Mouse (Mus musculus): Measurements from ENCODE around the gene Myocos.

Gene Myocos

DNA sequence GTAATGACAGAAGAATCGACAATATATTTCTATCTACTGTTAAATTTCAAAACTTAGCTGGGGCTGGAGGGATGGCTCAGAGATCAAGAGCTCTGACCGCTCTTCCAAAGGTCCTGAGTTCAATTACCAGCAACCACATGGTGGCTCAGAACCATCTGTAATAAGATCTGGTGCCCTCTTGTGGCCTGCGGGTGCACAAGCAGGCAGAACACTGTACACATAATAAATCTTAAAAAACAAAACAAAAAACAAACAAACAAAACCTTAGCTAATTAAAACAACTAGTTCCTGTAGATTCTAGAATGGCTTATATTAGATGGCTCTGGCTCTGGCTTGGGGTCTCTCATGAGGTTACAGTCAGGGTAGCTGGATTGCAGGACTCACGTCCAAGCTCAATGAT lies 37.5 kb downstream of the Myocos start:
- no peak for DNase-seq (ENCODE audit: extremely low read depth, insufficient read length, low spot score)

DNA sequence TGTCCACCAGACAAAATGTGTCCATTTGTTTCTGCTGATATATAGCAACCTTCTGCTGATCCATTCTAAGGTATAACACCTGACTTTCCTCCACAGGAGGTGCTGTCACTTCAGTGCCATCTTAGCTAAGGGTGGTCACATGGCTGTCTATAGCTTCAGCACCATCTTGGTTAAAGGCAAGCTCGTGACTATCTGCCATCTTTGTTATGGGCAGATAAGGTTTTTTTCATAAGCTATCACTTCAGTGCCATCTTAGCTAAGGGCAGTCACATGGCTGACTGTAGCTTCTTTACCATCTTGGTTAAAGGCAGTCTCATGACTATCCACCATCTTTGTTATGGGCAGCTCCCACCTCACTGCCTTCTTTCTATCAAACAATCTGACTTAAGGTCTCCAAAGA lies 42.5 kb downstream of the Myocos start:
- DNase-seq (ENCODE audit: extremely low read depth, insufficient read length, low spot score), result no peak

DNA sequence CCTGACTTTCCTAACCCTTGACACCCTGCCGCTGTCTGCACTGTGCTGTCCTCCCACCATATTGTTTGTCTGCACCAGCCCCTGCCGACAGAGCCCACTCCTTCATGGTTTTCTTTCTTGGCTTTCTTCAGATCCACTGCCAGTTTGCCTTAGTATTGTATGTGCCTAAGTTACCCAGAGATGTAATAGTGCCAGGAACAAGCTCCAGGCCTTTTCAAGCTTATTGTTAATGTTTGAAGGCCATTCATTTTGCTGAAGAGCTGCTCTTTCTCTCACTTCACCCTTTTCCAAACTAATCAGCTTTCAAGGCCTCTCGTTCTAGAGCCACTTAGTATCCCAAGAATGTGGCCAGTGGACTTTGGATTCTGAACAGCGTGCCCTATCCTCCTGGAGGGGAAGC lies 46.8 kb downstream of the Myocos start:
- DNase-seq (ENCODE audit: extremely low read depth, insufficient read length, low spot score), result no peak

DNA sequence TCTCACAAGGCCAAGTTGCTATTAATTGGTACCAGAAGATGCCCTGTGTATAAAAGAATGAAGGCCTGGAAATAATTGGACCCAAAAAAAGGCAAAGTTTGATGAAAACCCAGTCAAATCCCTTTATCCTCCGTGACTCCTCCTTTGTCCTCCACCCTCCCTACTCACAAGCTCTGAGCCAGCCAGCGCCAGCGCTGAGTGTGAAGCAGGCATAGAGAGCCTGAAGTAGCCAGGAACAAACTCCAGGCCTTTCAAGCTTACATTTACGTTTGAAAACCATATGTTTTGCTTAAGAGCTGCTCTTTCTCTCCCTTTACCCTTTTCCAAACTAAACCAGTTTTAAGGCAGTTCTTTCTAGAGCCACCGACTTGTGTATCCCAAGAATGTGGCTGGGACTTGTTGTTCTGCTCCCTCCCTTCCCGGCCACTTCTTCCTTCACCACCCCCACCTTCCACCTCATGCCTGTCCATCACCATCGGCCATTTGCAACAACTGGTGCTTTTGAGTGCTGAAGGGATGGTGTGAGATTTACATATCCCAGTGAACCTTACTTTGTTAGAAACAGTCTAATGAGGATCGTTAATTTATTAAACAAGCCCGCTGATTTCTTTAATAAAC lies 48.3 kb downstream of the Myocos start:
- no peak for DNase-seq (ENCODE audit: extremely low read depth, insufficient read length, low spot score)

DNA sequence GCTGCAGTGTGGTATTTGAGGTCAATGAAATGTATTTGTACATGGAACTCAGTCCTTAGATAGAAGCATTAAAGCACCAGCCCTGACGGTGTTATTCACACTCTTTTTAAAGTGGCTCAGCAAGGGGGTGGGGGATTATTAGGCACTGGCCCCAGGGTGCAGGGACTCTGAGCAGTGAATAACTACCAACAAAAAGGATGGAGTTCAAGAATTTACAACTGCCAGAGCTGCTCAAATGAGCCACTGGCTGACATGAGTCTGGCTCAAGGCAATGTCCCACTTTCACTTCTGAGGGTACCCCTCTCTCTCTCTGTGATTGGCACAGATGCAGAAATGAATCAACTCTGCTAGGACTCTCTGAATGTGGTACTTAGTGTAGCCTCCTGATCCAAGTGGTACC lies 49.9 kb downstream of the Myocos start:
- DNase-seq (ENCODE audit: extremely low read depth, insufficient read length, low spot score), result no peak

DNA sequence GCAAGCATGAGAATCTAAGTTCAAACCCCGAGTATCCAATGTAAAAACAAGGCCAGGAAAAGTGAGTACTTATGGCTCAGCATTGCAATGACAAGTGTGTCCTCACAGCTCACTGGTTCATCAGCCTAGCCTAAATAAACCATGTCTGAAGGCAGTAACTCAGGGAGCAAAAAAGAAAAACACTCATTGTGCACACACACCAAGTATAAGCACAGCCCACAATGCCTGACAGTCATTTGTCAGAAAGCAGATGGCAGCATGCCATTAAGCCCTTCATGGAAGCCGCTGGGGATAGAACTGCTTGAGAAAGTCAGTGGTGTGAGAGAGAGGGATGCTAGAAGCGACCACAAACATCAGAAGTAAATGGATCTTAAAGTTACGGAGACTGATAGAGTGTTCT lies 56.7 kb downstream of the Myocos start:
- DNase-seq (ENCODE audit: extremely low read depth, insufficient read length, low spot score), result no peak

DNA sequence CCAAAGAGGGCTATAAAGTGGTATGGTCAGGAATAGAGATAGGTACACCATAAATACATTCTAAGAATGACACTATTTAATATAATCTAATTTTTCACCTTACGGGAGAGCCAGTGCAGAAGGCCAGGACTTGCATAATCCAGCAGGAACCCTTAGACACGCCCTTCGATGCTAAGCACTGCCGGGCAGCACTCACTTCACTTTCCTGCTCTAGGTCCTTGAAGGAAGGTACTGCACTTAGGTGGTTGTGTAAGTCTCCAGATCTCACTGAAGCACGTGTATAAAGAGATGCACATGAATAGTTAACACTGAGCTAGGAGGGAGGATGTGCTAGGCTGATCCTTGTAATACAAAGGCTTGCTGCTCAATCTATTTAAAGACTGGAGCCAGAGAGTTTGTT lies 58.4 kb downstream of the Myocos start:
- no peak for DNase-seq (ENCODE audit: extremely low read depth, insufficient read length, low spot score)

DNA sequence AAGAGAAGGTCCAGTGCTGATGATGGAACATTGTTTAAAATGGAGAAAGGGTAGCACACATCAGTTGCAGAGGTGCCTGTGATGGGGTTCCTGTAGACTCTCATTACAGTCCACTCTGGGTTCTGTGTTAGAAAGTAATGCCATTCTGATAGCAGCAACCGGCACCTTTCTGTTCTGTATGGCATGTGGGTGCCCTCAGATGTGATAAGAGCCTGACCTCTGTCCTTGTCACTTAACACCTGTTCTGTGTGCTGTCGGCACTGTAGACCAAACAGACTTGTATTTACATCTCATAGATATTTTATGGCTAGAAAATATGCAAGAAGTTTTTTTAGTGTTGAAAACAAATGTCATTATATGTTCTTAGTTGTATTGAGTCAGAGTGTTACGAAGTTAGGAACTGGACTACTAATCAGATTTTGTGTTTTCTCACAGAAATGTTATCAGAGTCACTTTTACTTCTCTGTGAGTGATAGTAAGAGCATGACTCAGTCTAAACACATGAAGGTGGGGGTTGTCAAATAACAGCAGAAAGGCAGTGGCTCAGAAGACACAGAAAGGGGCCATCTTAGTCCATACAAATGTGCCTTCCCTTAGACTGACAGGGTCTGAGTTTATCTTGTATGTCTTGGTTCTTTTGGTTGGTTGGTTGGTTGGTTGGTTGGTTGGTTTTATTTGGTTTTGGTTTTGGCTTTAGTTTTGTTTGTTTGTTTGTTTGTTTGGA lies 60.5 kb downstream of the Myocos start:
- DNase-seq (ENCODE audit: extremely low read depth, insufficient read length, low spot score), result no peak
